Mouse (Mus musculus) mouse embryonic stem cell (cell line): ENCODE results near the gene Arhgef7.

Source experiments
- in situ Hi-C, 2 experiments: fragments of 300-500 bp; cut with MboI; formaldehyde crosslinking; loops; 1 replicate in 1 of 2; 3 replicates in 1 of 2; pipeline ENCODE4 v1.14.3; 2019 to 2020; ENCODE audit warnings: low sequenced_read_pairs in 2 of 2, low pct_unique_long_range_greater_than_20kb in 1 of 2, mixed read lengths in 1 of 2; ENCODE audit not compliant: unreplicated experiment in 1 of 2

Arhgef7 gene

GRCm38 (mm10) chr8:11754723-11755122, 27.2 kb downstream of the Arhgef7 start:
- in situ Hi-C loops = no loop called here

- in situ Hi-C loops = no loop called here
Observed at GRCm38 (mm10) chr8:11755873-11756272, 28.4 kb downstream of the Arhgef7 start.

GRCm38 (mm10) chr8:11757568-11758481, 30.3 kb downstream of the Arhgef7 start:
- in situ Hi-C loops = no loop called here

DNA sequence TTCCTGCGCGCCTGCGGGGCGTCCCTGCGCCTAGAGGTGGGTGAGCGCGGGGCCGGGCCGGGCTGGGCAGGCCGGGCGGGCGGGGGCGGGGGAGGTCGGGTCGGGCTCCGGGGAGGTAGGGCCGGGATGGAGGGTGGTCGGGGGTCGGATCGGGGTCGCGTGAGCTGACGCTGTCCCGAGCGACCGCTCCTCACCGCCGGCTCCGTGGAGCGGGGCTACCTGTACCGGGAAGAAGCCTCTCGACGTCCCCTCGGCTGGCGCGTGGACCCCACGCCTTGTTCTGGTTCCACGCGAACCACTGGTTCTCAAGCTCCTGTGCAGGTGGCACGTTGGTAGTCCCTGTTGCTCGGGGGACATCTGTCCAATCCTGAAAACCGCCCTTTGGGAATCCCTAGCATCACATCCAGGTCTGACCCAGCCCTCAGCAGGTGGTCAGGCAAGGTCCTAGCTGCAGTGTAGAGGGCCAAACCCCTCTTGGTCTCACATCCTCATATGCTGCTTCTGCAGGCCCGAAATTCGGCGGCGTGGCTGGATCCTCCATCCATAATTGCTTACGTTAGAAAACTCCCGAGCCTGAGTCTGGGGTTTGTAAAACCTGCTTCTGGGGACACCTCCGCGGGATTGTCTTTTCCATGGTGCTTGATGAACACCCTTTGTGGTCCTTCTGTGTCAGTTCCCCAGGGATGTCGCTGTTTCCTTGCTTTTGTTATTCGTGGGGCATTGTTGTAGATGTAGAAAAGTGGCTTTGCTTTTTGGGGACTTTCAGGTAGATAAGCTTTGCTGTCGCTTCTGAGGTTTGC, 31.2 kb downstream of the Arhgef7 start:
- in situ Hi-C loops = no loop called here

DNA sequence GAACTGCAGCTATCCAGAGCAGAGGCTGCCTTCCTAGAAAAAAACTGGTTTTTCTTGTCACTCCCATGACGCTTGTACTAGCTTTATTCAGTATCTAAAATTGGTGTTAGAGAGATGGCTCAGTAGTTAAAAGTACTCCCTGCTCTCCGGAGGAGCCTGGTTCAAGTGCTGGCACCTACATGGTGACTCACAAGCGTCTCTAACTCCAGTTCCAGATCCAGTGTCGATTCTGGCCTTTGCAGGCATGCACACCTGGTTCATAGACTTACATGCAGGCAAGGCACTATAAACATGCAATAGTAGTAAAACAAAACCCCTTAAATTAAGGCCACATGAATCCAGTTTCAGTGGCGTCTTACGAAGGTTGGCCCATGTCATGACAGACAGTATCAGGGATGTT, 34.0 kb downstream of the Arhgef7 start:
- in situ Hi-C loops = no loop called here

DNA sequence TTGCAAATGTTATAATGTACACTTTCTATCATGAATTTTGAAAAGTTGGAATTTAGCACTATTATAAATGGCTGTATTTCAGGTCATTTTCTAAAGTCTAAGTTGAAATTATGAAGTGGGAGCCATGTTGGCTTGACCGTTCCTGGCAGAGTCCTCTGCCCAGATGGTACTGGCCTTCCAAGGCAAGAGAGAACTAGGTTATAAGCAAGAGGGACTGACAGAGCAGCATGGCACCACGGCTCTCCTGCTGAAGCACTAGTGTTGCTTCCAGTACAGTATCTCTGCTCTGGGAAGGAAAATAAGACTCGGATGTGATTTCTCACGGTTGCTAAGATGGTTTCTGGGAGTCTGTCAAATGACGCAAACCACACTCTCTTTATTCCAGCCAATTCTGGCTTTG, 34.5 kb downstream of the Arhgef7 start:
- in situ Hi-C loops = no loop called here

- in situ Hi-C loops = no loop called here
Observed at GRCm38 (mm10) chr8:11762821-11763220, 35.3 kb downstream of the Arhgef7 start.

GRCm38 (mm10) chr8:11767213-11767840, 39.8 kb downstream of the Arhgef7 start:
- in situ Hi-C loops = no loop called here

DNA sequence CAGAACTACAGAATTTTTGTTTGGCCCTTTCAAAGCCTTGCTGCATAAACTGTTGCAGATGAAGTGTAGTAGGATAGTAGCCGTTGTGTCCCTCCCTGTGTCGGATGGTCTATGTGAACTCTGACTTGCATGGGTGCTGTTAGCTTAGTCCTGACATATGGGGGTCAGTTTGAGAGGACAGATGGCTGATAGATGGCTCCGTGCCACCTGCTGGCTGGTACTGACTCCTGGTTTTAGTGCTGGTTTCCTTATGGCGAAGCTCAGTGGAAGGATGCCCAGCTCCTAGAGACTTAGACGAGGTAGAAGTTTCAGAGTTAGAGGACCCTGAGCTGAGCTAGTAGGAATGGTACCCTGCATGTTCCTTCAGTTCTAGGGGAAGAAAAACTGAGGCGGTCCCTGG, 42.5 kb downstream of the Arhgef7 start:
- in situ Hi-C loops = no loop called here

GRCm38 (mm10) chr8:11770521-11771080, 43.1 kb downstream of the Arhgef7 start:
- in situ Hi-C loops = no loop called here

- in situ Hi-C loops = no loop called here
Observed at GRCm38 (mm10) chr8:11771608-11772007, 44.1 kb downstream of the Arhgef7 start.

DNA sequence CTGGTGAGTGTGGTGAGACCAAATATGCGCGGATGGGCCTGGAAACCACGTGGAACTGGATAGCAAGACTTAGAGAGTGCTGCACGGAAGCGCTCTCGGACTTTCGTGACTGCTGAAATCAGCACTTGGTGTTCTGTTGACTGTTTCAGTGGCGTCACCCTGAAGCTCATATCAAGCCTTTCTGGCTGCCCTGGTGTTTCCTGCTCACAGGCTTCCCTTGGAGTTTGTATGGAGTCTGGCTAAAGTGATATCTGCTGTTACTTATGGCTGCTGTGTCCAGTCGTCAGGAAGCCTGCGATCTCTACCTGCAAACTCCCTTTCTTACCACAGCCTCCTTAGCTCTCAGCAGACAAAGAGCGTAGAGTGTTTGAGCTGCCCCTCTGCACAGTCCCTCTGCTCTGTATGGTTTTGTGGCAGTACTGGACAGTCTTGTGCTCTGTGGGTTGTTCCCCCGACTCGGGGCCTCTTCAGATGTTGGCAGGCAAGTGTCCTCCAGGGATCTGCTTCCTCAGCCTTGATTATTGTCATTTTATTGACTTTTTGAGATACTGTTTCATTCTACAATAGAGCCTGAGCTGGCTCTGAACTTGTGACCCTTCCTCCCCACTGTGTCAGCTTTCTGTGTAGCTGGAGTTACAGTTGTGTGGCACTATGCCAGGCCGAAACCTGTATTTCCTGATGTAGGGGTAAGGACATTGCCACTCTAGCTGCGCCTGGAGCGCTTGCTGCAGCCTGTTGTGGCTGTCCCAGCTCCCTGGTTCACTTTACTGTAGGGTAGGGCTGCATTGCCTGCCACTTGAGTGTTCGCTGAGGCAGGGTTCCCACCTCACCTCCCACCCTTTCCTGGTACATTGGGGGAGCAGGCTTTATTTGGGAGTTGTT, 46.9 kb downstream of the Arhgef7 start:
- in situ Hi-C loops = no loop called here

GRCm38 (mm10) chr8:11775889-11776288, 48.4 kb downstream of the Arhgef7 start:
- in situ Hi-C loops = no loop called here

GRCm38 (mm10) chr8:11776451-11777180, 49.1 kb downstream of the Arhgef7 start:
- in situ Hi-C loops = no loop called here

DNA sequence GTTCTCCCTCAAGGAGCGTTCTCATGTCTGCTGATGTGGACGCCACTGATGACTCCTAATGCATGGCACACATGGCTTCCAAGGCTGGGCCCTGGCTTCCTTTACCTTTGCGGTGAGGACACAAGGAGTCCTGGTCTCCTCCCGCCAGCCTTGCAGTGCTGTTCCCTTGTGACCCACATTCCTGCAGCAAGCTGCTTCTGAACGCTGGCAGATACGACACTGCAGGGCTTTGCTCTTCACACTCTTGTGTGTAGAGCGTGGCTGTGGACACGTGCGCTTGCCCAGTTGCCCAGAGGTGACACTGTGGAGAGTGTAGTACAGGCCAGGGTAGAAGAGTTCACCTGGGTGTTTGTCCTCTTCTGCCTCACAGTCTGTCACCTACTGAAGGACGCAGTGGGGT, 49.7 kb downstream of the Arhgef7 start:
- in situ Hi-C loops = no loop called here

DNA sequence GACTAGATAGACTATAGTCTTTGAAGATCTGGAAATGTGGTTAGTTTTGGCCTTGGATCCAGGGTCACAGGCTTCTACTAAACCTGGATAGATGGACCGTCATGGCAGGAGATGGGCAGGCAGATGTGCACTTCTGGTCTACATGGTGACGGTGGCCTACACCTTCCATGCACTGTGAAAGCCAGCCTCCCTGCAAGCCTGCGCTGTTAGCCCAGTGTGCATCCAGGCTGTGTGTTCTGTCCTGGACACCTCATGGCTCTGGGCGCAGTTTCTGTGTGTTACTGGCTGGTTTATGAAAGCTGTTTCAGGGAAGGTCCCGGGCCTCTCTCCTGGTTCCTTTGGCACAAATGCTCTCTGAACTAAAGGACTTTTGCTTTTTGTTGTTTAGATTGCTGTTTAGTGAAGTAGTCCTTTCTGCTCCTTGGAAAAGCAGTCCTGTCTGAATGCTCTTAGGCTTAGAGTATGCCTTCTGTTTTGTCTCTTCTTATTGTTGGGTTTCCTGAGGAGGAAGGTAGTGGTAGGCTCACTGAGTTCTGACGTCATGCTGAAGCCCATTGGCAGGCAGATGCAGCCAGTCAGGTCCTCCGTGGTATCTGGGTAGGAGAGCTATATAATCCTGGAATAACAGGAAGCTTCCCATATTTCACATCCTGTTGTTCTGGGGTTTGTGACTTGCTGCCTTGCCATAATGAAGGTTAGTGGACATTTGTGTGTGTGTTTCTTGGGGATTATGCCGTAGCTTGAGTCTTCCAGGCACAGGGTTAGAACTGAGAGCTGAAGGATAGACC, 51.3 kb downstream of the Arhgef7 start:
- in situ Hi-C loops = no loop called here
